Mouse (Mus musculus) stomach, embryonic 16.5 days (tissue): Measurements from ENCODE around the gene Plvap. TPM values are rescaled to one million over a fixed set of nuclear protein-coding genes. Genes with fewer than 3 reads are reported as not detected.

ENCODE experiments used
- ATAC-seq: fragments of 200-750 bp; cut with Nextera tagmentation; 2 replicates; pipeline ENCODE4 v1.8.0; 2017; ENCODE audit warnings: moderate number of reproducible peaks, moderate TSS enrichment; ENCODE audit not compliant: insufficient read depth, low FRiP score
- H3K27ac ChIP-seq: fragments of 300-500 bp; sonication (generic); 2 replicates; pipeline ENCODE4 v1.5.1; 2014; ENCODE audit warnings: low read length
- H3K27me3 ChIP-seq: fragments of 300-500 bp; sonication (generic); 2 replicates; pipeline ENCODE4 v1.6.1; 2014; ENCODE audit warnings: low read length, control low read depth, mixed read lengths; ENCODE audit not compliant: control insufficient read depth, insufficient read depth
- H3K36me3 ChIP-seq: fragments of 300-500 bp; sonication (generic); 2 replicates; pipeline ENCODE4 v1.6.1; 2014; ENCODE audit warnings: low read length; ENCODE audit not compliant: control insufficient read depth, insufficient read depth
- H3K4me1 ChIP-seq: fragments of 300-500 bp; sonication (generic); 2 replicates; pipeline ENCODE4 v1.6.1; 2014; ENCODE audit warnings: low read length, control low read depth, mixed read lengths; ENCODE audit not compliant: control insufficient read depth, insufficient read depth
- H3K4me2 ChIP-seq: fragments of 300-500 bp; sonication (generic); 2 replicates; pipeline ENCODE4 v1.6.1; 2014; ENCODE audit warnings: low read depth, low read length, mixed read lengths
- H3K4me3 ChIP-seq: fragments of 300-500 bp; sonication (generic); replicated peaks from 2 replicates; pipeline ENCODE4 v1.5.1; 2014; ENCODE audit warnings: mild to moderate bottlenecking, low read length
- H3K9ac ChIP-seq: fragments of 300-500 bp; sonication (generic); 2 replicates; pipeline ENCODE4 v1.6.1; 2014; ENCODE audit warnings: low read length
- H3K9me3 ChIP-seq: fragments of 300-500 bp; sonication (generic); replicated peaks from 2 replicates; pipeline ENCODE4 v1.6.1; 2016; ENCODE audit warnings: low read length, control low read depth; ENCODE audit not compliant: control insufficient read depth
- WGBS: fragments of 180-500 bp; shearing (Covaris S2); extraction: QIAGEN DNeasy Blood & Tissue Kit; methylation state at CpG from one replicate; pipeline ENCODE4 v1.1.7; 2014; 5-methylcytosine and 5-hydroxymethylcytosine counted together
- polyA plus RNA-seq: library from polyadenylated mRNA; unstranded; fragments of >200 nt; fragmentation: Nextera tagmentation; extraction: Ambion mirVana; gene quantifications from 2 replicates; pipeline ENCODE4 v1.2.1, GENCODE M21; 2015

The Plvap gene
- polyA plus RNA-seq, 1 experiment from 2014 or later: 81.8 TPM

DNA sequence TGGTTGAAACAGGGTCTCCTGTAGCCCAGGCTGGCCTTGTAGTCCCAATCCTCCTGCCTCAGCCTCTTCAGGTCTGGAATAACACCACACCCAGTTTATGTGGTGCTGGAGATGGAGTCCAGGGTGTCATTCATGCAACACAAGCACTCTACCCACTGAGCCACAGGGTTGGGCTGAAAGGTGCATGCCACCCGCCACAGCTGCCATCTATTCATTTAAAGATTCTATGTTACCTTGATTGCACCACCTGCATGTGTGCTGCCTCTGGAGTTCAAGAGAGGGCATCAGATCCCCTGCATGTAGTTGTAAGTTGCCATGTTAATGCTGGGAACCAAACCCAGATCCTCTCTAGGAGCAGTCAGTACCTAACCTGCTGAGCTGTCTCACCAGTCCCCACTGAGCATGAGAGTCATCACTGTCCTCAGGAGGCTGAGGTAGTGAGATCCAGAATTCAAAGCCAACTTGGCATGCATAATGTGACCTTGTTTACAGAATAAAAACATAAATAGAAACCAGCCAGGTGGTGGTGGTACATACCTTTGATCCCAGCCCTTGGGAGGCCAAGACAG, 14.4 kb downstream of the Plvap start:
- peaks cover 7% of the 10 kb centered on the region; the same call in 1 of the 2 replicates for H3K36me3 ChIP-seq
- H3K4me3 ChIP-seq: no peak overlapping the region
- H3K27me3 ChIP-seq: no peaks in the 10 kb centered on the region
- peak overlapping the region; percentile 56 for H3K27ac ChIP-seq
- WGBS: 89% methylated on average over 1 of the region's 1 CpGs
- peaks cover 32% of the 10 kb centered on the region for H3K4me1 ChIP-seq
- H3K9ac ChIP-seq: no peak overlapping the region
- H3K4me2 ChIP-seq: no peak overlapping the region
- H3K9me3 ChIP-seq: no peaks in the 10 kb centered on the region
- no peak for ATAC-seq

DNA sequence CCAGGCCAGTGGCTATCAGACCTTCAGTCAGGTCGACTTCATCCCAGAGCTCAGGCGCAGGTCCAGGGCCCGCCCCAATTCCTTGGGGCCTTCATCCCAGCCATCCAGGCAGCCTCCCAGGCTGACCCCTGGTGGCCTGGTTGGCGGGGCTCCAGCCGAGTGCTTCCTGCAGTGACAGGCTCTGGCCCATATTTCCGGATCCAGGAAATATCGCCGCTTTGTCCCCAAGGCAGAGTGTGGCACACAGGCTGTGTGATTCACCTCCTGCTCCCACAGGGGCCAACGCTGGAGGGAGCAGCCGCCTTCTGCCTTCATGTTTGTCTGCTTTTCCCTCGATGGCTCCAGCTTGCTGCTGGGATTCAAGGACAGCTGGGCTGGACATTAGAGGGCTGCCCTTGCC, 15.1 kb downstream of the Plvap start:
- Histone ChIP-seq H3K9me3 (no peaks in the 10 kb centered on the region), H3K9ac (no peak overlapping the region), H3K27me3 (no peaks in the 10 kb centered on the region), H3K27ac (peak overlapping the region; percentile 56), H3K4me1 (peaks cover 32% of the 10 kb centered on the region), H3K4me2 (no peak overlapping the region), H3K36me3 (peaks cover 9% of the 10 kb centered on the region; the same call in 1 of the 2 replicates), H3K4me3 (no peak overlapping the region)
- peak; percentile 51; the same call in 1 of the 2 replicates for ATAC-seq
- 39% methylated on average over 11 of the region's 11 CpGs for WGBS

DNA sequence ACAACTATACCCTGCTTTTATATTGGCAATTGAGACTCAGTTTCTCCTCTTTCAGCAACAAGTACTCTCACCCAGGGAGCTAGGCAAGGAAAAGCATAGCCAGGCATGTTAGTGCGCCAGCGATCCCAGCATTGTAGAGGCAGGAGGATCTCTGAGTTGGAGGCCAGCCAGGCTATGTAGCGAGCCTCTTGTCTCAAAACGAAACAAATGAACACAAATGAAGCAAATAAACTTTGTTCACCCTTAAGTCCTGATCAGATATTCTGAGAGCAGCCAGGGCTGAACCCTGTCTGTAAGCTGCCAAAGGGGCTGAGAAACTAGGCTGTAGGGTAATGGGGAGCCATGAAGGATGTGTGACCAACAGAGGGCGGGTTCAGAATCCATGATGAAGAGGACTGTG, 15.7 kb downstream of the Plvap start:
- ATAC-seq: no peak
- Histone ChIP-seq H3K27ac (peak overlapping the region; percentile 56), H3K4me3 (no peak overlapping the region), H3K9ac (no peak overlapping the region), H3K9me3 (no peaks in the 10 kb centered on the region), H3K4me2 (no peak overlapping the region), H3K36me3 (peaks cover 12% of the 10 kb centered on the region; the same call in 1 of the 2 replicates), H3K27me3 (no peaks in the 10 kb centered on the region), H3K4me1 (peaks cover 32% of the 10 kb centered on the region)
- 82% methylated on average over 5 of the region's 5 CpGs for WGBS

DNA sequence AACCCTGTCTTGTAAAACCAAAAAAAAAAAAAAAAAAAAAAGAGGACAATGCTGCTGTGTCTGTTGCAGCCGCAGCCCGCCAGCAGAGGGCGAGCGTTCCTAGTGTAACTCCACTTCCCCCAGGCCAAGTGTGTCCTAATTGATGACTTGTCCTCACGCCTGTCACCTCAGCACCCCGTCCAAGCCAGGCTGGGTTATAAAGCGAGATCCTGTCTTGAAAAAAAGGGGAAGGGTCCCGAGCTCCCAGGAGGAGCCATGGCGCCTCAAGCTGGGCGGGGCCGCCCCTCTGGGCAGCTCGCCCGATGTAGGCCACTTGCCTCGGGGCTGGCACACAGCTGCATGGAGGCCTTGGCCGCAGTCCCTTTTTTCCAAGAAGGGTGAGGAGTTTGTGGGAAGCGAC, 16.5 kb downstream of the Plvap start:
- H3K36me3 ChIP-seq: peaks cover 13% of the 10 kb centered on the region; the same call in 1 of the 2 replicates
- peaks cover 32% of the 10 kb centered on the region for H3K4me1 ChIP-seq
- peak; percentile 39 for ATAC-seq
- WGBS: 24% methylated on average over 16 of the region's 16 CpGs
- H3K9ac ChIP-seq: no peak overlapping the region
- no peaks in the 10 kb centered on the region for H3K27me3 ChIP-seq
- H3K27ac ChIP-seq: peak overlapping the region; percentile 38; the same call in 1 of the 2 replicates
- no peaks in the 10 kb centered on the region for H3K9me3 ChIP-seq
- H3K4me3 ChIP-seq: no peak overlapping the region
- H3K4me2 ChIP-seq: 0 out of 2 replicates have a peak overlapping the region, but pooled peaks have one; percentile 31

DNA sequence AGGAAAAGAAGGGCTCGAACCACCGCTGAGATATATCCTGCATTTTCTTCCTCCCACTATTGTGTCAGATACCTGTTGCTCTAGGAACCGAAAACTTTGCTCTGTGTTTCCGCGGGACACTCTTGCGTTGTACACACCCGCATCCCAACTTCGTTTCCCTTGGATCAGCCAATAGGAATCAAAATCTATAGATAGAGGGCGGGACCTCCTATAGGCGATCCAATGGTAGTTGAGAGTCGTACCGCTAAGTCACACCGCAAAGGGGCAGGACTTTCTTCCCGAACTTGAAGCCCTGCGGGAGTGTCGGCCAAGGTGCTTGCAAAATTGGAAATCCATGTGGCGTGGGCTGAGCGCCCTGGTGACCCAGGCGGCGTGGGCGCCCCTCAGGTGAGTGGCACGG, 23.1 kb downstream of the Plvap start:
- peak; percentile 91 for ATAC-seq

DNA sequence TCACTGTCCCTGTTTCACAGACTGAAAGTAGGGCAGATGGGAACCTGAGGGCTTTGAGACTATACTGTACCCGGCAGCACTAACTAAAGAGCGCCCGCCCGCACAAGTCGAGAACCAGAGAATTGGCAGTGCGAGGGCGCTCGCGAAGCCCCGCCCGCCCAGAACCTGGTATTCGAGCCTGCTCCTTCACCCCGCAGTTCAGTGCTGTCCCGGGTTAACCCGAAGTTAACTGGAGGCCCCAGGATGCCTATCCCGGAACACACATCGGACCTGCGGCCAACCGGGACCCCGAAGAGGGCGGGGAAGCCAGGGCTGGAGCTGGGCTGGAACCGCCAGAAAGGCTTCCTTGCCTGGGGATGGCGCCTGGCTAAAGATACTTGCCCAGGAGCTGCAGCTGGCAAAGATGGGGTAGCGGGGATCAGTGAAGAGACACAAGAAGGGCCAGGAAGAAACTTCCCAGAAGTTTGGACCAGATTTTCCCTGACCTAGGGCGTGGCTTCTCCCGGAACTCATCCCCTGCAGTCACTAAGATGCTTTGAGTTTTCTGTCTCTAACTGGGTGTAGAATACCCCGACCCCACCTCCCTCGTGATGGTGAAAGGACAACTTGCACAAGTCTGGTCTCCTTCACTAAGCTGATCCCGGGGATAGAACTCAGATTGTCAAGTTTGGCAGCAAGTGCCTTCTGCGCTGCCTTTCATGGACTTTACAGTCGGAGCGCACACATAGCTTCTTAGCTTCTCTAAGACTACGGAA, 23.7 kb downstream of the Plvap start, which contains the start of gene Gtpbp3:
Gtpbp3 (plus strand) TSS at position 413 of the 755 bp plus-strand sequence.
- peak; percentile 56; the same call in 1 of the 2 replicates for ATAC-seq
- peak within 1 kb of the TSS; percentile 100 for H3K4me2 ChIP-seq
- H3K4me3 ChIP-seq: peak within 1 kb of the TSS; percentile 95
- H3K9me3 ChIP-seq: no peaks in the 10 kb centered on the region
- peaks cover 13% of the 10 kb centered on the region; the same call in 1 of the 2 replicates for H3K36me3 ChIP-seq
- peaks cover 24% of the 10 kb centered on the region for H3K4me1 ChIP-seq
- H3K27me3 ChIP-seq: no peaks in the 10 kb centered on the region
- under 1% methylated on average over 33 of the region's 33 CpGs for WGBS
- H3K27ac ChIP-seq: peak within 1 kb of the TSS; percentile 94
- peak within 1 kb of the TSS; percentile 89 for H3K9ac ChIP-seq

More for the DNA sequence above, 23.1 kb downstream of the Plvap start:
- under 1% methylated on average over 22 of the region's 22 CpGs for WGBS
- Histone ChIP-seq H3K9me3 (no peaks in the 10 kb centered on the region), H3K27ac (peak overlapping the region; percentile 94), H3K36me3 (peaks cover 13% of the 10 kb centered on the region; the same call in 1 of the 2 replicates), H3K27me3 (no peaks in the 10 kb centered on the region), H3K4me3 (peak overlapping the region; percentile 95), H3K9ac (peak overlapping the region; percentile 89), H3K4me1 (peaks cover 24% of the 10 kb centered on the region), H3K4me2 (peak overlapping the region; percentile 100)

DNA sequence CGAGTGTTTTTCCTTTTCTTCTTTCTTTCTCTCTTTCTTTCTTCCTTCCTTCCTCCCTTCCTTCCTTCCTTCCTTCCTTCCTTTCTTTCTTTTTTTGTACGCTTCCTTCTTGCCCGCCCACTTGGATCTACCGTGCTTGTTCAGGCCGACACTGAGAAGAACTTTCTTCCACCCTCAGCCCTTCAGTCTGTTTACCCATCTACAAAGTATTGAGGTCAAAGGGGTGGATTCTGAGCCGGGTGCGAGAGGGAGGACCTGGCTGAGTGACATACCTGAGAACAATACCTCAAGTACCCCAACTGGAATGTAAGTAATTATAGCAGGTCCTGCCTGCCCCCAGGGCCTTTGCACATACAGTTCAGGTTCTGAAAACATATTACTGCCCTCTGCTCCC, 25.4 kb downstream of the Plvap start:
- 6% methylated on average over 7 of the region's 7 CpGs for WGBS
- H3K4me1 ChIP-seq: peaks cover 24% of the 10 kb centered on the region

DNA sequence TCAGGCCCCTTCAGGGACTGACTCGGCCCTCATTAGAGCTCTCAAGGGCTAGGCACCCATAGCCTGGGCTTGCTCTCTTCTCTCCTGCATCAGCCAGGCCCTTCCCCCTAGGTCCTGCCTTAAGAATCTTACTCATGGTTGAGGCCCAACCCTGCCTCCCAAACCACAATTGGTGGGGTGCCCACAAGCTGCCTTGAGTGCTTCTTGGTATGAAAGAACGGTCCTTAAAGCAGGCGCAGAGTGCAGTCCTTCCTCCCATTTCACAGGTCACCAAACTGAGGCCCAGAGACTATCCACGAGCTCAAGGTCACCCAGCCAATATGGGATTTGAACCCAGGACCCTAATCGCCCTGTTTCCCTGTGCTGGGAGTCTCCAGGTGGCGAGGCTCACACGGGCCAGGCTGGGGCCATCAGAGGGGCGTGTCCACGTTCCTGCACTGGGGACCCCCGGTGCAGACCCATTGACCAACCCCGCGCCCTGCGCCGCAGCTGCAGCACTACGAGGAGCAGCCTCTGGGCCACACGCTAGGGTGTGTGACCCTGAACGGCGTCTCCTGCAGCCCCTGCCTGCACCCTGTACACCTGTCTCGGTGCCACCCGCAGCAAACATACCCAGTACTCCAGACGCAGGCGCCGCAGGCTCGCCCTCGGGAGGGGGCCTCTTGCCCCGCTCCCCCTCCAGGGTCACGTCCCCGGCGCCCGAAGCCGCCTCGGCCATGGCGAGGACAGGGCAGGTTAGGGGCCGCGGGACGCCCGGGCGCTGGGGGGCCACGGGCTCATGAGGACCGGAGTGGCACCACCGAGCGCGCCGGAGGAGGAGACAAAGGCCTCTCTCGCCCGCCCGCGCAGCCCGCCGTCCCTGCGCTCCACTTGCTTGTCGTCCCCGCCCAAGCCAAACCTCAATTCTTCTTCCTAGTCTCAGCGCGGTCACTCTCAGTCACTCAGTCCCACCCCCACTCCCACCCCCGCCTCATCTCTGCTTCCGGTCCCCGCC, 26.1 kb downstream of the Plvap start, which contains the start of gene Ano8:
Ano8 (minus strand) TSS at position 822 of the 994 bp plus-strand sequence.
- H3K9ac ChIP-seq: peak within 1 kb of the TSS; percentile 92
- ATAC-seq: peak; percentile 70; the same call in 1 of the 2 replicates
- H3K27me3 ChIP-seq: no peaks in the 10 kb centered on the region
- H3K4me1 ChIP-seq: peaks cover 24% of the 10 kb centered on the region
- H3K4me3 ChIP-seq: peak within 1 kb of the TSS; percentile 83
- H3K4me2 ChIP-seq: peak within 1 kb of the TSS; percentile 89
- H3K9me3 ChIP-seq: no peaks in the 10 kb centered on the region
- 4% methylated on average over 57 of the region's 58 CpGs for WGBS
- no peaks in the 10 kb centered on the region for H3K36me3 ChIP-seq
- peak within 1 kb of the TSS; percentile 53; the same call in 1 of the 2 replicates for H3K27ac ChIP-seq

More for the DNA sequence above, 25.4 kb downstream of the Plvap start:
- Histone ChIP-seq H3K36me3 (peaks cover 4% of the 10 kb centered on the region; the same call in 1 of the 2 replicates), H3K4me2 (peak overlapping the region; percentile 89), H3K9ac (peak overlapping the region; percentile 36; the same call in 1 of the 2 replicates), H3K4me3 (peak overlapping the region; percentile 83), H3K27me3 (no peaks in the 10 kb centered on the region), H3K27ac (0 out of 2 replicates have a peak overlapping the region, but pooled peaks have one; percentile 29), H3K9me3 (no peaks in the 10 kb centered on the region)
- ATAC-seq: no peak
